Mouse (Mus musculus) lung, embryonic 14.5 days (tissue): ENCODE measurements around the gene Sys1. TPM values are rescaled to one million over a fixed set of nuclear protein-coding genes. Genes with fewer than 3 reads are reported as not detected.

Experiments
- ATAC-seq: fragments of 200-750 bp; cut with Nextera tagmentation; 2 replicates; pipeline ENCODE4 v1.8.0; 2017; ENCODE audit warnings: mild to moderate bottlenecking, moderate TSS enrichment, moderate library complexity; ENCODE audit not compliant: insufficient read depth
- DNase-seq: peaks from one replicate; pipeline ENCODE4 v3.0.0-alpha.2; 2015
- H3K27ac ChIP-seq: fragments of 300-500 bp; sonication (generic); 2 replicates; pipeline ENCODE4 v1.5.1; 2014; ENCODE audit warnings: low read depth, mild to moderate bottlenecking, moderate library complexity
- H3K27me3 ChIP-seq: fragments of 300-500 bp; sonication (generic); 2 replicates; pipeline ENCODE4 v1.6.1; 2014; ENCODE audit warnings: low read length, control low read depth; ENCODE audit not compliant: insufficient read depth
- H3K36me3 ChIP-seq: fragments of 300-500 bp; sonication (generic); 2 replicates; pipeline ENCODE4 v1.6.1; 2014; ENCODE audit warnings: control low read depth; ENCODE audit not compliant: insufficient read depth
- H3K4me1 ChIP-seq: fragments of 300-500 bp; sonication (generic); 2 replicates; pipeline ENCODE4 v1.6.1; 2014; ENCODE audit warnings: antibody characterized with exemption, control low read depth; ENCODE audit not compliant: insufficient read depth
- H3K4me2 ChIP-seq: fragments of 300-500 bp; sonication (generic); 2 replicates; pipeline ENCODE4 v1.6.1; 2014; ENCODE audit warnings: mild to moderate bottlenecking
- H3K4me3 ChIP-seq: fragments of 300-500 bp; sonication (generic); 2 replicates; pipeline ENCODE4 v1.5.1; 2014; ENCODE audit warnings: low read depth, low read length
- H3K9ac ChIP-seq: fragments of 300-500 bp; sonication (generic); 2 replicates; pipeline ENCODE4 v1.6.1; 2014
- H3K9me3 ChIP-seq: fragments of 300-500 bp; sonication (generic); 2 replicates; pipeline ENCODE4 v1.6.1; 2016; ENCODE audit warnings: low read depth, low read length, control low read depth
- CTCF ChIP-seq: IDR thresholded peaks from 2 replicates; pipeline ENCODE4 v1.5.1; 2016; ENCODE audit warnings: antibody characterized with exemption, low read depth
- WGBS: fragments of 180-500 bp; shearing (Covaris S2); extraction: QIAGEN DNeasy Blood & Tissue Kit; methylation state at CpG from one replicate; pipeline ENCODE4 v1.1.7; 2014; 5-methylcytosine and 5-hydroxymethylcytosine counted together
- polyA plus RNA-seq: library from polyadenylated mRNA; unstranded; fragments of >200 nt; fragmentation: Nextera tagmentation; extraction: Ambion mirVana; gene quantifications from 2 replicates; pipeline ENCODE4 v1.2.1, GENCODE M21; 2014

Sys1 gene
- polyA plus RNA-seq, 1 experiment from 2014 or later: 68.7 TPM

DNA sequence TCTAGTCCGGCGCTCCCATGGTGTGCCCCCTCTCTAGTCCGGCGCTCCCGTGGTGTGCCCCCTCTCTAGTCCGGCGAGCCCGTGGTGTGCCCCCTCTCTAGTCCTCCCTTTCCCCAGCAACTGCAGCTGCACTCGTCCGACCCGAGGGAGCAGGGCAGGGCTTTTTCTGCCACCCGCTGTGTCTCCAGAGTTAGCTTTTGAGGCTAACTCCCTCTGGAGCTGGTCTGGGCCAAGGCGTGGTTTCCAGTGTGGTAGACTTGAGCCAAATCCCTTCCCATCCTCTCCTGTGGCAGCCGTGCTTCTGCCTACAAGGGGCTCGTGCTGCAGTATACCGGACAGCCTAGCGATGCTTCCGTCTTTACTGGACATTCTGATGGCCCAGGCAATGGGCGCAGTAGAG is 51.0 kb downstream of the Sys1 start:
- Histone ChIP-seq H3K4me1 (no peaks in the 10 kb centered on the region), H3K27me3 (no peaks in the 10 kb centered on the region), H3K4me2 (no peak overlapping the region), H3K9ac (no peak overlapping the region), H3K36me3 (peaks cover 46% of the 10 kb centered on the region), H3K27ac (no peak overlapping the region), H3K4me3 (no peak overlapping the region), H3K9me3 (peaks cover 5% of the 10 kb centered on the region; the same call in 1 of the 2 replicates)
- DNase-seq (no peak), ATAC-seq (no peak)
- 82% methylated on average over 19 of the region's 19 CpGs for WGBS
- no peak for TF ChIP-seq CTCF

DNA sequence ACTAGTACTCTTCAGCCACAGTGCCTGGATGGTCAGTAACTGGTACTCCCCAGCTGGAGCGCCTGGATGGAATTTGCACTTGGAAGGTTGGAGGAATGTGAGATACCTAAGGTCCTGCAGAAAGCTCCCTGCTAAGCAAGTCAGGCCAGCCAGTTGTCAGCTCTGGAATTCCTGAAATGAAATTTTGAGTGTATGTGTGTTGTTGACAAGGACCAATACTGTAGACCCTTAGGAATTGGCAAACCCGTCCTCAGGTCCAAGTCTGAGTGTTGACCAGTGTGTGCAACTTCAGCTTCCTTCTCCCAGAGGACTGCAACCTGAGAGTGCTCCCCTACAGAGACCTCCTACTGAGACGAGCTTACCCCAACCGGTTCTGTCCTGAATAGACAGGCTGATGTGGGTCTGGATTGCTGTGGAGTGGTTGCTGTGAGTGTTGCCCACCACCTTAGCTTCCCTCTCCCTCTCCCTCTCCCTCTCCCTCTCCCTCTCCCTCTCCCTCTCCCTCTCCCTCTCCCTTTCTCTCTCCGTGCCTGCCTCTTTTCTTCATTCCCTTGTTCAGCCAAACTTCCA is 53.9 kb downstream of the Sys1 start:
- no peaks in the 10 kb centered on the region for H3K4me1 ChIP-seq
- H3K4me3 ChIP-seq: no peak overlapping the region
- ATAC-seq (peak; percentile 42; the same call in 1 of the 2 replicates), DNase-seq (no peak)
- H3K36me3 ChIP-seq: peaks cover 21% of the 10 kb centered on the region; the same call in 1 of the 2 replicates
- peak overlapping the region; percentile 65; the same call in 1 of the 2 replicates for H3K27ac ChIP-seq
- no peaks in the 10 kb centered on the region for H3K9me3 ChIP-seq
- TF ChIP-seq CTCF: no peak
- H3K9ac ChIP-seq: no peak overlapping the region
- H3K27me3 ChIP-seq: no peaks in the 10 kb centered on the region
- no peak overlapping the region for H3K4me2 ChIP-seq
- 32% methylated on average over 5 of the region's 5 CpGs for WGBS

DNA sequence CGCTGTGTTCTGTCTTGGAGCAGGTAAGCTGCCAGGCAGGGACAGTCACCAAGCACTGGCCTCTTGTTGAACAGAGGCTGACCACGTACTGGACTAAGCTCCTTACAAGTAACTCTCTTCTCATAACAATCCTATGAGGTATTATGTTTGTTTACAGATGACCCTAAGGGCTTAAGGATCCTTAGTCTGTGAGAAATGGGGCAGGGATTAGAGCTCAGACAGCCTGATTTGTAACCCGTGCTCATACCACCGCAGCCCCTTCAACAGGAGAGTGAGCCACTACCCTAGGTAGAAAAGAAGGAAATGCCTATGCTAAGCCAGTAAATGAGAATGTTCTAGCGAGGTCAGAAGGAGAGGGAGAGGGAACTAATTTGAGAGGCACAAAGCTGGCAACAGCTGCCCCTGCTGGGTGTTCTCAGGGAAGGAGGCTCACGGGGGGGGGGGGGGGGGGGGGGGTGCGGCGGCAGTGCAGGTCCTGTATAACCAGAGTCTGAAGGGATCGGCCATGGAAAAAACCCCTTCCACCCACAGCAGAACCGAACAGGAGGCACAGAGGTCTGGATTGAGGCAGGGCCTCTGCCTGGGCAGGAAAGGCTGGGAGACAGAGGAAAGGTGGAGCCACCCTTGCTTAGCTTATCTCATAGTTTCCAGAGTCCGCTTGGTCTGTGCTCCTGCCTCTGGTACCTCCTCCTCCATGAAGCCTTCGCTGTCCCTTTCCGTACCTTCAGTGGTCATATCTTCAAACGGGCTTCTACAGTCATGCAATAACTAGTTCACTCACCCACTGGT is 55.6 kb downstream of the Sys1 start:
- Histone ChIP-seq H3K36me3 (0 out of 2 replicates have a peak, but pooled peaks cover 9% of the 10 kb centered on the region), H3K27me3 (no peaks in the 10 kb centered on the region), H3K27ac (no peak overlapping the region), H3K4me2 (no peak overlapping the region), H3K9ac (no peak overlapping the region), H3K4me3 (no peak overlapping the region), H3K9me3 (no peaks in the 10 kb centered on the region), H3K4me1 (no peaks in the 10 kb centered on the region)
- DNase-seq (no peak), ATAC-seq (no peak)
- no peak for TF ChIP-seq CTCF
- 54% methylated on average over 14 of the region's 14 CpGs for WGBS

DNA sequence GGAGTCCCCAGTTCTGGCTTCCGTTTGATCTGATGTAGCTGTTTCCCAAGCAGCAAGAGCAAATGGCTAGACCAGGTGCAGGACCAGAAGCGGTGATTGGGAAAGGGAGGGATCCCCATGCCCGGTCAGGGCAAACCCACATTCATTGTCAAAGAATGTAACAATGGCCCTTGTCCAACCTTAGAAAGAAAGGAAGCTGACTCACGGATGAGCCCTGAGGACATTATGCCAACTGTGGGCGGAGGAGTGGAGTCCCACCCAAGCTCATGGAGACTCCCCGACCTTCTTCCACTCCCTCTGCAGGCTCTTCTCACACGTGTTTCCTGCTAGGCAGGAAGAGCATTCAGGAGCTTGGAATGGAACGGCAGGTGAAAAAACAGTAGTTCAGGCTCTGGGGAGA is 56.6 kb downstream of the Sys1 start:
- 64% methylated on average over 8 of the region's 8 CpGs for WGBS
- TF ChIP-seq CTCF: no peak

DNA sequence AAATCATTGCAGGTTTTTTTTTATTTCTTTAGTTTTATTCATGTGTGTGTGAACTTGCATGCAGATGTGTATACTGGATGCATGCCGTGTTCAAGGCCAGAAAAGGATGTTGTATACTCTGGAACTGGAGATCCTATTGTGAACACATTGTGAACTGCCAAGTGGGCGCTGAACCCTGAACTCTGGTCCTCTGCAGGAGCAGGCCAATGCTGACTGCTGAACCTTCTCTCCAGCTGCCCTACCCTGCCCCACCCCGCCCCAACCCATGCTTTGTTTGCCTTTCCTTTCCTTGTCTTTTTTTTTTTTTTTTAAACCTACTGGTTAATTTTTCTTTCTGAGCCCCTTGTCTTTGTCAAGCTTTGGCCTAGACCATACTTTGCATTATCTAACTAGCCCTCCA is 58.2 kb downstream of the Sys1 start:
- H3K4me3 ChIP-seq: no peak overlapping the region
- no peaks in the 10 kb centered on the region for H3K4me1 ChIP-seq
- no peak for ATAC-seq
- no peak for TF ChIP-seq CTCF
- no peak for DNase-seq
- H3K27ac ChIP-seq: no peak overlapping the region
- H3K36me3 ChIP-seq: no peaks in the 10 kb centered on the region
- WGBS: 77% methylated on average over 3 of the region's 3 CpGs
- no peak overlapping the region for H3K4me2 ChIP-seq
- H3K9ac ChIP-seq: no peak overlapping the region
- H3K9me3 ChIP-seq: no peaks in the 10 kb centered on the region
- no peaks in the 10 kb centered on the region for H3K27me3 ChIP-seq

More for the DNA sequence above, 56.6 kb downstream of the Sys1 start:
- ATAC-seq (no peak), DNase-seq (peak; percentile 26)
- Histone ChIP-seq H3K36me3 (0 out of 2 replicates have a peak, but pooled peaks cover 5% of the 10 kb centered on the region), H3K9me3 (no peaks in the 10 kb centered on the region), H3K4me1 (no peaks in the 10 kb centered on the region), H3K4me2 (no peak overlapping the region), H3K4me3 (no peak overlapping the region), H3K27me3 (no peaks in the 10 kb centered on the region), H3K9ac (no peak overlapping the region), H3K27ac (no peak overlapping the region)

DNA sequence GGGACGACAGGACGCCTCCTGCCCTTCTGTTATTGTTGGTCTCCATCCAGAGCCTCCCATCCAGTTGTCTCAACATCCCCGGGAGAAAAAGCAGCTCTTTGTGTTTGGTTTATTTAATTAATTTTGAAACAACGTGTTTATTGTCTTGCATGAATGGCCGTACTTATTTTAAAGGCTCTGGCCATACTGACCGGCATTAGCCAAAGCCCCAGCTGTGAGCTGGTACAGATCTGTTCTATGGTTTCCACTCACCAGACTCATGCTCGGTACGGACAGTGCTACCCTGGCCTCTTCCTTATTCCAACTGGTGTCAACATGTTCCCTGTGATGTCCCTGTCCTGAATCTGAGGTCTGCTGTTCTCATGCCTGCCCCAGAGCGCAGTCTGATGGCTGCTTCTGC is 59.1 kb downstream of the Sys1 start:
- H3K9me3 ChIP-seq: no peaks in the 10 kb centered on the region
- no peaks in the 10 kb centered on the region for H3K27me3 ChIP-seq
- TF ChIP-seq CTCF: no peak
- H3K4me1 ChIP-seq: no peaks in the 10 kb centered on the region
- H3K9ac ChIP-seq: no peak overlapping the region
- H3K27ac ChIP-seq: no peak overlapping the region
- 80% methylated on average over 9 of the region's 9 CpGs for WGBS
- ATAC-seq (no peak), DNase-seq (no peak)
- H3K36me3 ChIP-seq: no peaks in the 10 kb centered on the region
- no peak overlapping the region for H3K4me3 ChIP-seq
- H3K4me2 ChIP-seq: no peak overlapping the region

DNA sequence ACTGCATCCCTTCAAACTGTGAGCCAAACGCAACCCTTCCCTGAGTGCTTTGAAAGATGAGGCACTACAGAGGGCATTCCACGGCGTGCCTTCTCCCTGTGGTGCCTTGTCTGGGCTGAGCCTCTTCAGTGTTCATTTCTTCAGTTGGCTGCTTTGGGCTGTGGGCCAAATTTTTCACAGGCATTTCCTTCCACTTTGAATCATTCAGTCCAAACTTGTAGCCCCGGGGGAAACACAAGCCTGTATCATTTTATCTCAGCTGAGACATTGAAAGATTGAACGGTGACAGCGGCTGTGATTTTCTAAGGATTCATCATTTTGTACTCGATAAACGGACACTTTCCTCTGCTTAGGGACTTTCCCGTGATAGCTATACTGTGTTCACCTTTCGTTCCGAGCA is 59.8 kb downstream of the Sys1 start:
- ATAC-seq (no peak), DNase-seq (peak; percentile 33)
- Histone ChIP-seq H3K9ac (no peak overlapping the region), H3K4me1 (no peaks in the 10 kb centered on the region), H3K9me3 (no peaks in the 10 kb centered on the region), H3K36me3 (no peaks in the 10 kb centered on the region), H3K27ac (no peak overlapping the region), H3K27me3 (no peaks in the 10 kb centered on the region), H3K4me2 (no peak overlapping the region), H3K4me3 (no peak overlapping the region)
- no peak for TF ChIP-seq CTCF
- WGBS: 78% methylated on average over 11 of the region's 11 CpGs
